Mouse (Mus musculus) olfactory bulb, adult 2 months (tissue): ENCODE data around the gene Mrc2. TPM values are rescaled to one million over a fixed set of nuclear protein-coding genes. Genes with fewer than 3 reads are reported as not detected.

Experiments
- H3K27ac ChIP-seq: fragments of 200-500 bp; 2 replicates; pipeline ENCODE4 v1.5.1; 2012; ENCODE audit warnings: low read depth, low read length; ENCODE audit not compliant: insufficient read depth
- H3K4me1 ChIP-seq: fragments of 200-500 bp; 2 replicates; pipeline ENCODE4 v1.6.1; 2012; ENCODE audit warnings: low read length; ENCODE audit not compliant: control insufficient read depth, insufficient read depth
- H3K4me3 ChIP-seq: fragments of 200-500 bp; 2 replicates; pipeline ENCODE4 v1.5.1; 2012; ENCODE audit warnings: mild to moderate bottlenecking, low read depth, low read length, moderate library complexity; ENCODE audit not compliant: insufficient read depth
- CTCF ChIP-seq: fragments of 200-500 bp; IDR thresholded peaks from 2 replicates; pipeline ENCODE4 v1.5.1; 2012; ENCODE audit warnings: low read depth, mild to moderate bottlenecking, low read length, moderate library complexity; ENCODE audit not compliant: insufficient read depth
- POLR2A ChIP-seq: fragments of 200-500 bp; IDR thresholded peaks from 2 replicates; pipeline ENCODE4 v1.6.1; 2012; ENCODE audit warnings: mild to moderate bottlenecking, low read depth, low read length, moderate library complexity; ENCODE audit not compliant: insufficient read depth
- WGBS: fragments of 180-500 bp; shearing (Covaris S2); methylation state at CpG from one replicate; pipeline ENCODE4 v1.1.7; 2018; 5-methylcytosine and 5-hydroxymethylcytosine counted together
- polyA plus RNA-seq: library from polyadenylated mRNA; stranded (reverse); fragments of >200 nt; gene quantifications from 2 replicates; pipeline ENCODE4 v1.2.4, GENCODE M21; 2012; ENCODE audit warnings: low replicate concordance; ENCODE audit not compliant: missing spikeins, insufficient read depth, insufficient read length

Mrc2 gene
- polyA plus RNA-seq, 1 experiment, result not detected

- no peak for TF ChIP-seq POLR2A
- TF ChIP-seq CTCF, result no peak
- Histone ChIP-seq H3K4me3 (peak overlapping the region; percentile 52), H3K27ac (no peak overlapping the region), H3K4me1 (peaks cover 18% of the 10 kb centered on the region)
- 15% methylated on average over 26 of the region's 26 CpGs for WGBS
Observed at GRCm38 (mm10) chr11:105293101-105293581, 698 bp downstream of the Mrc2 start.

GRCm38 (mm10) chr11:105293901-105294494, 1.6 kb downstream of the Mrc2 start:
- WGBS, result 62% methylated on average over 9 of the region's 9 CpGs
- Histone ChIP-seq H3K4me3 (no peak overlapping the region), H3K4me1 (peaks cover 18% of the 10 kb centered on the region), H3K27ac (no peak overlapping the region)
- no peak for TF ChIP-seq POLR2A
- TF ChIP-seq CTCF, result no peak

DNA sequence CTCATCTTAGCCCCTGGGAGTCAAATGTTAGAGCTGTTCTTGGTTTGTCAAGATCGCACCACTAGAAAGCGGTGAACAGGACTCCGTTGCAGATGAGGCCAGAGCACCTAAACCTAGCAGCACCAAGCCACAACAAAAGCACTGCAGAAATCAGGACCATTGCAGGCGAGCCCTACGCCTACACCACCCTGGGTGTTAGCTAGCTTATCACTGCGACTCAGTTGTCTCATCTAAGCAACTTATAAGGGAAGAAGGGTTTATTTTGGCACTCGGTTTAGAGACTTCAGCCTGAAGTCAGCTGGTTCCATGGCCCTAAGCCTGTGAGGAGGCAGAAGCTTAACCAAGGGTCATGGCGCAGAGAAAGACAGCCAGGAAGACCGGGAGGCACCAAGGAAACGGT, 3.6 kb downstream of the Mrc2 start:
- peaks cover 18% of the 10 kb centered on the region for H3K4me1 ChIP-seq
- no peak overlapping the region for H3K27ac ChIP-seq
- H3K4me3 ChIP-seq, result no peak overlapping the region
- TF ChIP-seq POLR2A (no peak), CTCF (no peak)
- WGBS, result 90% methylated on average over 10 of the region's 10 CpGs

DNA sequence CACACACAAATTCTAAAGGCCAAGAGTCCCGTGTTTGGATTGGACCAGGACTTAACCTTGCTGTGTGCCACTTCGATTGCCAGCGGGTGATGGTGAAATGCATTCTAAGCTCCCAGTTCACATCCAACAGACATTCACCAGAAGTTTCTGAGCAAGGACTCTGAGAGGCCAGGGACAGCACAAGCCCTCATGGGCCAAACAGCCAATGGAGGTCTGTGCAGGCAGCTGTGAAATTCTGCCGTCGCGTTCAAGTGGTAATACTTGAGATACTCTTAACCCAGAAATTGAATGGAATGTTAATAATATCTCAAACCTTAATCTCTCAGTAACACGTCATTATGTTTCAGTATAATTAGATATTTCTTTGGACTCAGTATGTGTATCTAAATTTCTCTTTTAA, 17.8 kb downstream of the Mrc2 start:
- H3K4me1 ChIP-seq, result peaks cover 24% of the 10 kb centered on the region
- 83% methylated on average over 7 of the region's 7 CpGs for WGBS

GRCm38 (mm10) chr11:105311291-105311975, 19.0 kb downstream of the Mrc2 start:
- Histone ChIP-seq H3K4me3 (no peak overlapping the region), H3K4me1 (peaks cover 27% of the 10 kb centered on the region), H3K27ac (no peak overlapping the region)
- WGBS, result 74% methylated on average over 24 of the region's 24 CpGs
- TF ChIP-seq CTCF (no peak), POLR2A (no peak)

More for the DNA sequence above, 17.8 kb downstream of the Mrc2 start:
- Histone ChIP-seq H3K27ac (no peak overlapping the region), H3K4me3 (no peak overlapping the region)
- TF ChIP-seq CTCF (no peak), POLR2A (no peak)

GRCm38 (mm10) chr11:105312311-105312942, 20.0 kb downstream of the Mrc2 start:
- 75% methylated on average over 12 of the region's 12 CpGs for WGBS
- Histone ChIP-seq H3K27ac (no peak overlapping the region), H3K4me1 (peaks cover 27% of the 10 kb centered on the region), H3K4me3 (no peak overlapping the region)
- TF ChIP-seq CTCF (no peak), POLR2A (no peak)

DNA sequence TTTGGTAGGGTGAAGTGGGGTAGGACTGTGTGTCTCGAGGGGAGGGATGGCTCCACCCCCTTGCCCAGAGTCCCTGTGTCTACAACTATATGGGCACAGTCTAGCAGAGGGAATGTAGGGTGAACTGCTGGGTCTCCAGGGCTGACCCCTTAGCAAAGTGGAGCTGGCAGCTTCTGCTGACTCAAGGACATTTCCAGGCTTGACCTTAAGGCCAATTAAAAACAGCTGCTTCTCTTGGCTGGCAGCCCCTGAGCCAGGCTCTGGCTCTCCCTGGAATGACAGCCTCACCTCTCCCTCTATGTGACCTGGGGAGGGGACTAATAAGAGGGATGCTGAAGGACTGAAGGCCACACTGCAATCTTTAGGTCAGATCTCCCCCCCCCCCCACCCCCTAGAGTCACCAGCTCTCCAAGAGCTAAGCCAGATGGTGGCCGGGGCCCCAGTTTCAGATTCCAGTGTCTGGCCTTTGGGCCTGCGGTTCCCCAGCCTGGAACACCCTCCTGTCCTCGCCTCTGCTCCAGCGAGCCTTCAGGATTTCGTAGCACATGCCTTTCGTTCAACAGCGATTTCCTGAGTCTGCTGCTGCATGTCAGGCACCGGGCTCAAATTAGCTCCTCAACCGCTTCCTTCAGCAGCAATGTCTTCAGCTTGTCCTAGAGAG, 20.7 kb downstream of the Mrc2 start:
- H3K27ac ChIP-seq, result no peak overlapping the region
- no peak overlapping the region for H3K4me3 ChIP-seq
- peaks cover 27% of the 10 kb centered on the region for H3K4me1 ChIP-seq
- TF ChIP-seq CTCF, result no peak
- no peak for TF ChIP-seq POLR2A
- 55% methylated on average over 10 of the region's 10 CpGs for WGBS

- 54% methylated on average over 8 of the region's 8 CpGs for WGBS
- Histone ChIP-seq H3K4me3 (no peak overlapping the region), H3K4me1 (peaks cover 27% of the 10 kb centered on the region), H3K27ac (no peak overlapping the region)
- TF ChIP-seq POLR2A (no peak), CTCF (no peak)
Observed at GRCm38 (mm10) chr11:105313633-105314014, 21.2 kb downstream of the Mrc2 start.

GRCm38 (mm10) chr11:105315296-105315695, 22.9 kb downstream of the Mrc2 start:
- TF ChIP-seq CTCF (no peak), POLR2A (no peak)
- Histone ChIP-seq H3K27ac (no peak overlapping the region), H3K4me1 (peaks cover 27% of the 10 kb centered on the region), H3K4me3 (no peak overlapping the region)
- 70% methylated on average over 8 of the region's 8 CpGs for WGBS
